Mouse (Mus musculus): ENCODE results near the gene Tubb4b. TPM values are rescaled to one million over a fixed set of nuclear protein-coding genes. Genes with fewer than 3 reads are reported as not detected.

Tubb4b gene
- polyA plus RNA-seq, 1 experiment from 2014 or later, result 466 TPM

- no peaks in the 10 kb centered on the region for H3K36me3 ChIP-seq (ENCODE audit: control insufficient read depth, insufficient read depth)
- 39% methylated on average over 5 of the region's 5 CpGs for WGBS
- no peaks in the 10 kb centered on the region for H3K27me3 ChIP-seq (replicated peaks; ENCODE audit: control insufficient read depth, insufficient read depth, low read length)
- H3K4me2 ChIP-seq (replicated peaks; ENCODE audit: low read depth), result peak overlapping the region; percentile 51
- no peak overlapping the region; the same call in 1 of the 2 replicates for H3K9ac ChIP-seq (ENCODE audit: low read depth, low read length)
- no peaks in the 10 kb centered on the region for H3K9me3 ChIP-seq (ENCODE audit: control insufficient read depth)
- peaks cover 9% of the 10 kb centered on the region for H3K4me1 ChIP-seq (replicated peaks; ENCODE audit: control insufficient read depth, insufficient read depth, low read length)
- H3K4me3 ChIP-seq (ENCODE audit: low read depth, low read length), result no peak overlapping the region
- ATAC-seq, result peak; percentile 83
- H3K27ac ChIP-seq (ENCODE audit: low read depth, low read length), result peak overlapping the region; percentile 90
- TF ChIP-seq CTCF (IDR thresholded peaks at IDR 0.05; ENCODE audit: low read depth), result no peak
These were observed 10.2 kb upstream of the Tubb4b start for GRCm38 (mm10) chr2:25234551-25235220.

- peak within 1 kb of the TSS; percentile 90 for H3K27ac ChIP-seq (ENCODE audit: low read depth, low read length)
These were observed 9.5 kb upstream of the Tubb4b start, which contains the start of gene Slc34a3 for GRCm38 (mm10) chr2:25234050-25234449. Slc34a3 (minus strand) TSS chr2:25234364.

GRCm38 (mm10) chr2:25233421-25233820 lies 8.9 kb upstream of the Tubb4b start:
- no peaks in the 10 kb centered on the region for H3K9me3 ChIP-seq (ENCODE audit: control insufficient read depth)
- H3K9ac ChIP-seq (ENCODE audit: low read depth, low read length), result no peak overlapping the region
- peak overlapping the region; percentile 90 for H3K27ac ChIP-seq (ENCODE audit: low read depth, low read length)
- H3K4me1 ChIP-seq (replicated peaks; ENCODE audit: control insufficient read depth, insufficient read depth, low read length), result peaks cover 15% of the 10 kb centered on the region
- TF ChIP-seq CTCF (IDR thresholded peaks at IDR 0.05; ENCODE audit: low read depth), result no peak
- 56% methylated on average over 4 of the region's 4 CpGs for WGBS
- H3K4me3 ChIP-seq (ENCODE audit: low read depth, low read length), result no peak overlapping the region
- no peak for ATAC-seq
- no peaks in the 10 kb centered on the region for H3K36me3 ChIP-seq (ENCODE audit: control insufficient read depth, insufficient read depth)
- peak overlapping the region; percentile 51 for H3K4me2 ChIP-seq (replicated peaks; ENCODE audit: low read depth)
- H3K27me3 ChIP-seq (replicated peaks; ENCODE audit: control insufficient read depth, insufficient read depth, low read length), result no peaks in the 10 kb centered on the region

More at GRCm38 (mm10) chr2:25234050-25234449, 9.5 kb upstream of the Tubb4b start, which contains the start of gene Slc34a3:
- peak; percentile 50 for ATAC-seq
- Histone ChIP-seq H3K9me3 (ENCODE audit: control insufficient read depth) (no peaks in the 10 kb centered on the region), H3K9ac (ENCODE audit: low read depth, low read length) (no peak within 1 kb of the TSS; the same call in 1 of the 2 replicates), H3K4me3 (ENCODE audit: low read depth, low read length) (no peak within 1 kb of the TSS), H3K36me3 (ENCODE audit: control insufficient read depth, insufficient read depth) (no peaks in the 10 kb centered on the region), H3K27me3 (replicated peaks; ENCODE audit: control insufficient read depth, insufficient read depth, low read length) (no peaks in the 10 kb centered on the region), H3K4me1 (replicated peaks; ENCODE audit: control insufficient read depth, insufficient read depth, low read length) (peaks cover 11% of the 10 kb centered on the region), H3K4me2 (replicated peaks; ENCODE audit: low read depth) (peak within 1 kb of the TSS; percentile 51)
- WGBS, result 43% methylated on average over 3 of the region's 3 CpGs
- TF ChIP-seq CTCF (IDR thresholded peaks at IDR 0.05; ENCODE audit: low read depth), result no peak

GRCm38 (mm10) chr2:25231038-25231437 lies 6.5 kb upstream of the Tubb4b start:
- no peaks in the 10 kb centered on the region for H3K27me3 ChIP-seq (replicated peaks; ENCODE audit: control insufficient read depth, insufficient read depth, low read length)
- H3K9me3 ChIP-seq (ENCODE audit: control insufficient read depth), result no peaks in the 10 kb centered on the region
- H3K36me3 ChIP-seq (ENCODE audit: control insufficient read depth, insufficient read depth), result no peaks in the 10 kb centered on the region
- no peak overlapping the region for H3K4me2 ChIP-seq (replicated peaks; ENCODE audit: low read depth)
- H3K4me1 ChIP-seq (replicated peaks; ENCODE audit: control insufficient read depth, insufficient read depth, low read length), result peaks cover 15% of the 10 kb centered on the region
- H3K4me3 ChIP-seq (ENCODE audit: low read depth, low read length), result no peak overlapping the region
- 64% methylated on average over 12 of the region's 12 CpGs for WGBS
- H3K27ac ChIP-seq (ENCODE audit: low read depth, low read length), result no peak overlapping the region
- no peak overlapping the region for H3K9ac ChIP-seq (ENCODE audit: low read depth, low read length)
- no peak for TF ChIP-seq CTCF (IDR thresholded peaks at IDR 0.05; ENCODE audit: low read depth)
- ATAC-seq, result no peak

- Histone ChIP-seq H3K9ac (ENCODE audit: low read depth, low read length) (no peak overlapping the region), H3K36me3 (ENCODE audit: control insufficient read depth, insufficient read depth) (no peaks in the 10 kb centered on the region), H3K4me1 (replicated peaks; ENCODE audit: control insufficient read depth, insufficient read depth, low read length) (peaks cover 18% of the 10 kb centered on the region), H3K27me3 (replicated peaks; ENCODE audit: control insufficient read depth, insufficient read depth, low read length) (no peaks in the 10 kb centered on the region), H3K9me3 (ENCODE audit: control insufficient read depth) (no peaks in the 10 kb centered on the region), H3K27ac (ENCODE audit: low read depth, low read length) (no peak overlapping the region), H3K4me2 (replicated peaks; ENCODE audit: low read depth) (no peak overlapping the region), H3K4me3 (ENCODE audit: low read depth, low read length) (no peak overlapping the region)
- ATAC-seq, result no peak
- no peak for TF ChIP-seq CTCF (IDR thresholded peaks at IDR 0.05; ENCODE audit: low read depth)
- WGBS, result 94% methylated on average over 7 of the region's 7 CpGs
These were observed 6.1 kb upstream of the Tubb4b start for GRCm38 (mm10) chr2:25230581-25230980.

GRCm38 (mm10) chr2:25229582-25229981 lies 5.1 kb upstream of the Tubb4b start:
- Histone ChIP-seq H3K4me2 (replicated peaks; ENCODE audit: low read depth) (no peak overlapping the region), H3K4me1 (replicated peaks; ENCODE audit: control insufficient read depth, insufficient read depth, low read length) (peaks cover 13% of the 10 kb centered on the region), H3K27me3 (replicated peaks; ENCODE audit: control insufficient read depth, insufficient read depth, low read length) (no peaks in the 10 kb centered on the region), H3K9me3 (ENCODE audit: control insufficient read depth) (no peaks in the 10 kb centered on the region), H3K27ac (ENCODE audit: low read depth, low read length) (no peak overlapping the region), H3K9ac (ENCODE audit: low read depth, low read length) (no peak overlapping the region), H3K4me3 (ENCODE audit: low read depth, low read length) (no peak overlapping the region), H3K36me3 (ENCODE audit: control insufficient read depth, insufficient read depth) (no peaks in the 10 kb centered on the region)
- no peak for ATAC-seq
- WGBS, result 89% methylated on average over 5 of the region's 5 CpGs
- no peak for TF ChIP-seq CTCF (IDR thresholded peaks at IDR 0.05; ENCODE audit: low read depth)
